Mouse (Mus musculus): ENCODE measurements around the gene Cacna1c.
A peak's percentile ranks its signal among the peaks of the same experiment; 100 is the strongest.

Cacna1c gene

GRCm38 (mm10) chr6:119057076-119057479 lies 139.1 kb downstream of the Cacna1c start:
- peak in 1 of 2 experiments; percentile 39 for DNase-seq (ENCODE audit: low spot score in 2 of 2)

- peak in 1 of 2 experiments; percentile 43 for DNase-seq (ENCODE audit: low spot score in 2 of 2)
Observed at GRCm38 (mm10) chr6:119052801-119053200, 143.4 kb downstream of the Cacna1c start.

- DNase-seq (ENCODE audit: low spot score in 2 of 2): no peak
Observed at GRCm38 (mm10) chr6:119052366-119052765, 143.9 kb downstream of the Cacna1c start.

GRCm38 (mm10) chr6:119051721-119052120 lies 144.5 kb downstream of the Cacna1c start:
- DNase-seq (ENCODE audit: low spot score in 2 of 2): peak in 1 of 2 experiments; percentile 42

- DNase-seq (ENCODE audit: low spot score in 2 of 2): no peak
Observed at GRCm38 (mm10) chr6:119047340-119047739, 148.9 kb downstream of the Cacna1c start.

GRCm38 (mm10) chr6:119045498-119045897 lies 150.7 kb downstream of the Cacna1c start:
- no peak for DNase-seq (ENCODE audit: low spot score in 2 of 2)

- no peak for DNase-seq (ENCODE audit: low spot score in 2 of 2)
Observed at GRCm38 (mm10) chr6:119044148-119044547, 152.1 kb downstream of the Cacna1c start.

GRCm38 (mm10) chr6:119042803-119043202 lies 153.4 kb downstream of the Cacna1c start:
- no peak for DNase-seq (ENCODE audit: low spot score in 2 of 2)

GRCm38 (mm10) chr6:119040961-119041360 lies 155.3 kb downstream of the Cacna1c start:
- no peak for DNase-seq (ENCODE audit: low spot score in 2 of 2)

GRCm38 (mm10) chr6:119039815-119040214 lies 156.4 kb downstream of the Cacna1c start:
- DNase-seq (ENCODE audit: low spot score in 2 of 2): no peak

- no peak for DNase-seq (ENCODE audit: low spot score in 2 of 2)
Observed at GRCm38 (mm10) chr6:119039293-119039692, 156.9 kb downstream of the Cacna1c start.

GRCm38 (mm10) chr6:119037815-119038214 lies 158.4 kb downstream of the Cacna1c start:
- DNase-seq (ENCODE audit: low spot score in 2 of 2): peak; percentile 64 to 69

- no peak for DNase-seq (ENCODE audit: low spot score in 2 of 2)
Observed at GRCm38 (mm10) chr6:119037047-119037446, 159.2 kb downstream of the Cacna1c start.

GRCm38 (mm10) chr6:119035361-119035760 lies 160.9 kb downstream of the Cacna1c start:
- DNase-seq (ENCODE audit: low spot score in 2 of 2): no peak

- DNase-seq (ENCODE audit: low spot score in 2 of 2): no peak
Observed at GRCm38 (mm10) chr6:119034947-119035346, 161.3 kb downstream of the Cacna1c start.

GRCm38 (mm10) chr6:119027880-119028279 lies 168.3 kb downstream of the Cacna1c start:
- no peak for DNase-seq (ENCODE audit: low spot score in 2 of 2)

- DNase-seq (ENCODE audit: low spot score in 2 of 2): no peak
Observed at GRCm38 (mm10) chr6:119022850-119023249, 173.4 kb downstream of the Cacna1c start.

- no peak for DNase-seq (ENCODE audit: low spot score in 2 of 2)
Observed at GRCm38 (mm10) chr6:119021226-119021625, 175.0 kb downstream of the Cacna1c start.

GRCm38 (mm10) chr6:119018956-119019355 lies 177.3 kb downstream of the Cacna1c start:
- peak; percentile 56 to 71 for DNase-seq (ENCODE audit: low spot score in 2 of 2)

- DNase-seq (ENCODE audit: low spot score in 2 of 2): peak in 1 of 2 experiments; percentile 25
Observed at GRCm38 (mm10) chr6:119018256-119018655, 178.0 kb downstream of the Cacna1c start.

- no peak for DNase-seq (ENCODE audit: low spot score in 2 of 2)
Observed at GRCm38 (mm10) chr6:119017498-119017897, 178.7 kb downstream of the Cacna1c start.

- no peak for DNase-seq (ENCODE audit: low spot score in 2 of 2)
Observed at GRCm38 (mm10) chr6:119015346-119015745, 180.9 kb downstream of the Cacna1c start.

GRCm38 (mm10) chr6:119013168-119014098 lies 182.8 kb downstream of the Cacna1c start:
- no peak for DNase-seq (ENCODE audit: low spot score in 2 of 2)

Measured in heart, adult 9 months (tissue).